Mouse (Mus musculus): ENCODE data around the gene Plxdc1.

DNA sequence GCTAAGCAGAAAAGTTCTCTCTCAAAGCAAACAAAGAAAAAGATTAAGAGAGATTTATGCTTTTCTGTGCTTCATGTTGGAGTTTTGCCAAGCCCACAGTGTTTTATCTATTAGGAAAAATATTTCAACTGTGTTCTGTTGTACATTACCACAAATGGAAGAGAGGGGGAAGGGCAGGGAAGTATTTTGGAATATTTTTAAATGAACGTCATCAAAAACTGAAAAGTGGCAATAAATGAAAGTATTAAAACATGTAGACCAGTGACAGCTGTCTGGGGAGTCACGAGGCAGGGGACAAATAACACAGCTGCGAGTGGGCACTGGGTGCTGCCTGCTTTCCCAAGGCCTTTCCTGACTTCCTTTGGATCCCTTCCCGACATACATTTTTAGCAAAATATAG lies 89.6 kb downstream of the Plxdc1 start:
- TF ChIP-seq GATA1 (IDR thresholded peaks at IDR 0.05; ENCODE audit: low read length) (no peak), TAL1 (IDR thresholded peaks at IDR 0.05; ENCODE audit: low read length) (no peak)

Measured in erythroblast, embryonic 14.5 days (primary cell).